Mouse (Mus musculus): ENCODE data around the gene Olfr1509. TPM values are rescaled to one million over a fixed set of nuclear protein-coding genes. Genes with fewer than 3 reads are reported as not detected.
"Not testable (repeated sequence)": the region's sequence is repeated elsewhere in the genome, so short reads cannot be mapped to it uniquely, and the experiment has no call there.

Gene Olfr1509
- polyA plus RNA-seq (2015; fragmentation: Nextera tagmentation; extraction: Ambion mirVana): not detected in 2 replicates

DNA sequence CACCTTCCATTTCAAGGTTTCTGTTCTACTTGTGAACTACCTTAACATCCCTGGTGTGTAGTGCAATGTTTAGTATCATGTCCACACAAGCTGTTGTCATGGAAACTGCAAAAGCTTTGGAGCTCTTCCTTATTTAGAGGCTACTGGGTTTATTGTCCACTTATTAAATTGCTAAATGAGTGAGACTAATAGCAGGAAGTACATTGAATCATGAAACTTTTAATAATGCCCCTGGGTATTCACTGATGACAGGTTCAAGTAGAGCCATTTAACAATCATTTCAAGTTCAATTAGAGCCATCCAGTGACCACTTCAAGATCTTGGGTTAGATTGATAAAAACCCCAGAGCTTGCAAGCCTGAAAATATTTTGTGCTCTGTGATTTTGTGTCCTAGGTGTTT is at the start of gene Olfr1509:
TSS of gene Olfr1509 (plus strand) at position 301 of the 400 bp plus-strand sequence.
- Histone ChIP-seq H3K9ac (no peak within 1 kb of the TSS), H3K36me3 (no peaks in the 10 kb centered on the region), H3K4me3 (no peak within 1 kb of the TSS), H3K4me2 (no peak within 1 kb of the TSS), H3K27me3 (no peaks in the 10 kb centered on the region), H3K27ac (no peak within 1 kb of the TSS), H3K4me1 (replicated peaks) (no peaks in the 10 kb centered on the region), H3K9me3 (no peaks in the 10 kb centered on the region)
- ATAC-seq (ENCODE audit: low FRiP score): no peak

DNA sequence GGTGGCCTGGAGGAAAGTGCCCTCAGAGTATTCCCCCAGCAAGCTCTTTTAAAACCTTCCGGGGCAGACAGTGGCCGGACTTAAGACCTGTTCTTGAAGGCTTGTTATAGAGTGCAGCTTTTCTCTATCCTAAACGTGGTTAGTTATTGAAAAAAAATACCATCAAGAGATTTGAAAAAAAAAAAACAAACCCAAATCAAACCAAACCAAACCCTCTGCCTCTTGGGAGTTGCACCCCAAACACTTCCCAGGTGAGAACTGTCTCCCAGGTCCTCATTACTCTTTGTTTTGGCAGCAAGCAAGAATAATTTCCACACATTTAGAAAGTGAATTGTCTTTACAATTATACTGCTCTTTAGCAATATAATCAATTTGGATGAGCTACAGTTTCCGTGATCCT is 45.5 kb upstream of the Olfr1509 start, which contains the start of gene Olfr1511:
TSS of gene Olfr1511 (minus strand) at position 101 of the 400 bp plus-strand sequence.
- no peak within 1 kb of the TSS for H3K4me3 ChIP-seq
- no peak within 1 kb of the TSS for H3K9ac ChIP-seq
- H3K4me1 ChIP-seq (replicated peaks): no peaks in the 10 kb centered on the region
- 80% methylated on average over 4 of the region's 4 CpGs for WGBS
- no peak within 1 kb of the TSS for H3K27ac ChIP-seq
- H3K4me2 ChIP-seq: no peak within 1 kb of the TSS
- no peak for ATAC-seq (ENCODE audit: low FRiP score)
- no peaks in the 10 kb centered on the region for H3K36me3 ChIP-seq
- no peaks in the 10 kb centered on the region for H3K9me3 ChIP-seq
- H3K27me3 ChIP-seq: no peaks in the 10 kb centered on the region

DNA sequence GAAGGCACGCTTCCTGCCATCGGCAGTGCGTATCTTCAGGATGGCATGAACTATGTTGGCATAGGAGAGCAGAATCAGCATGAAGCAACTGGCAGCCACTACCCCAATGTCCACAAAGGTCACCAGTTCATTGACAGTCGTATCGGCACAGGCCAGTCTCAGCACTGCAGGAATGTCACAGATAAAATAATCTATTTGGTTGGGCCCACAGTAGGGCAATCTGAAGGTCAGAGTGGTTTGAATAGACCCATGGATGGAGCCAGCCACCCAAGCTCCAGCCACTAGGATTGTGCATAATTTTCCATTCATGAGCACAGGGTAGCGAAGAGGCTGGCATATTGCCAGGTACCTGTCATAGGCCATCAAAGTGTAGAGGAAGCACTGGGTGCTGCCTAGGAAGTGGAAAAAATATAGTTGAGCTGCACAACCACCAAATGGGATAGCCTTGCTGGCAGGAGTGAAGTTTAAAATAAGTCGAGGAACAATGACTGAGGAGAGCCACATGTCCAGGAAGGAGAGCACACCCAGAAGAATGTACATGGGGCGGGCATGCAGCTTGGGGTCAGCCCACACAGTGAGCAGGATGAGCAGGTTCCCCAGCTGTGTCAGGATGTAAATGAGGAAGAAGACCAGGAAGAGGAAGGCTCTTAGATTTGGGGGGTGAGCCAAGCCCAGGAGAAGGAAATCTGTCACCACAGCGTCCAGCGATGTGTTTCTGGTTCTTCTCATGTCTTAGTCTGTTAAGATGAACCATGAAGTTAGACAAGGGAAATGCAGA is 32.5 kb upstream of the Olfr1509 start:
- not testable (repeated sequence) for H3K27ac ChIP-seq; ATAC-seq (ENCODE audit: low FRiP score); H3K4me2 ChIP-seq; H3K27me3 ChIP-seq; H3K36me3 ChIP-seq; H3K9me3 ChIP-seq; H3K4me1 ChIP-seq (replicated peaks); H3K4me3 ChIP-seq; H3K9ac ChIP-seq
- 75% methylated on average over 7 of the region's 10 CpGs for WGBS

DNA sequence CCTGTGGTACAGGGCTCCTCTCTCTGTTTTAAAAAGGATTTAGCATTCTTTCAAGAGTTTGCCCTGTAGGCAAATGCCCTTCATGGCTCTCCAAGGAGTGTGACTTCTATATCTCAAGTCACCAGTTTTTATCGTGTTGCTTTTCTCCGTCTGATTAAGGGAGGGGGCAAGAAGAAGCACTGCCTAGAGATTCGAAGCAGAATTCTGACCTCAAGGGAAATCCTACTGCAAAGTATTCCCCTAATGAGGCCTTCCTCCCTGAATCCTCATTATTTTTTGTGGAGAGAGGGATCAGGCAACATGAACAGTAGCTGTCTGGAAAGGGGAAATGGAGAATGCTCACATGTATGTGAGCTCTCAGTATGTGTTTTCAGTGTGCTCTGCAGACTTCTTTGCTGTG is 28.5 kb upstream of the Olfr1509 start, which contains the start of gene Olfr1510:
TSS of gene Olfr1510 (minus strand) at position 101 of the 400 bp plus-strand sequence.
- Histone ChIP-seq H3K4me1 (replicated peaks) (no peaks in the 10 kb centered on the region), H3K36me3 (no peaks in the 10 kb centered on the region), H3K4me3 (no peak within 1 kb of the TSS), H3K9me3 (no peaks in the 10 kb centered on the region), H3K9ac (no peak within 1 kb of the TSS), H3K27ac (no peak within 1 kb of the TSS), H3K27me3 (no peaks in the 10 kb centered on the region), H3K4me2 (no peak within 1 kb of the TSS)
- 91% methylated on average over 3 of the region's 3 CpGs for WGBS
- ATAC-seq (ENCODE audit: low FRiP score): no peak

DNA sequence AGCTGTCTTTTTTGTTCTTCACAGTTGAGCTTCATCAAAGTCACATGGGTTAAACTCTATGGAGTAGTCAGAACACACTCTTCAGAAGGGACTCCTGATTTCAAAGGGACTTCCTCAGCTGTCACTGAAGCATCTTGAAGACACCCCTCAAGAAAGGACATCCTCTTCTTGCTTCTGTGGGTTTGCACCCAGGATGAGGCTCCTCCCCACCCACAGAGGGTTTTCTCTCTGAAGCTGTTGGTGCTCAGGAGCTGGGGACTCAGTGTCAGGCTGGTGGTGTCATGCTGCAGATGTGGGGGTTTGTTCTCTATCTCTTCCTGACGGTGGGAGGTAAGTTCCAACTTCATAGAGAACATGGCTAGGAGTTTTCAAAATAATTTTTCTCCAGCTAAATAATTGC is 15.1 kb upstream of the Olfr1509 start:
- no peak overlapping the region for H3K4me2 ChIP-seq
- no peak overlapping the region for H3K4me3 ChIP-seq
- no peaks in the 10 kb centered on the region for H3K36me3 ChIP-seq
- no peaks in the 10 kb centered on the region for H3K9me3 ChIP-seq
- no peak overlapping the region for H3K9ac ChIP-seq
- H3K27ac ChIP-seq: no peak overlapping the region
- 91% methylated on average over 1 of the region's 1 CpGs for WGBS
- ATAC-seq (ENCODE audit: low FRiP score): no peak
- H3K4me1 ChIP-seq (replicated peaks): no peaks in the 10 kb centered on the region
- H3K27me3 ChIP-seq: no peaks in the 10 kb centered on the region

DNA sequence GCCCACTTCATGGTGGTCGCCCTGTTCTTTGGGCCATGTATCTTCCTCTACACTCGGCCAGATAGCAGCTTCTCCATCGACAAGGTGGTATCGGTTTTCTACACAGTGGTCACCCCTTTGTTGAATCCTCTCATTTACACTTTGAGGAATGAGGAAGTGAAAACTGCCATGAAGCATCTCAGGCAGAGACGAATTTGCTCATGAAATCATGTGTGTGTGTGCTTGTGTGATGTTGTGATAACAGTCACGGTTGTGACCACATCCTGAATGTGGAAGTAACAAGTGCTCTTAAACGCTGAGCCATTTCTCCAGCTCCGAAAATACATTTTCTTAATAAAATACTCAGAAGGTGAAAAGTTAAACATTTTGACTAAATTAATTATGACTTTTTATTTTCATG is 8.3 kb downstream of the Olfr1509 start:
- Histone ChIP-seq H3K27me3 (no peaks in the 10 kb centered on the region), H3K4me3 (no peak overlapping the region), H3K4me1 (replicated peaks) (no peaks in the 10 kb centered on the region), H3K9me3 (no peaks in the 10 kb centered on the region), H3K27ac (no peak overlapping the region), H3K4me2 (no peak overlapping the region), H3K9ac (no peak overlapping the region), H3K36me3 (no peaks in the 10 kb centered on the region)
- ATAC-seq (ENCODE audit: low FRiP score): no peak
- WGBS: 91% methylated on average over 8 of the region's 8 CpGs

DNA sequence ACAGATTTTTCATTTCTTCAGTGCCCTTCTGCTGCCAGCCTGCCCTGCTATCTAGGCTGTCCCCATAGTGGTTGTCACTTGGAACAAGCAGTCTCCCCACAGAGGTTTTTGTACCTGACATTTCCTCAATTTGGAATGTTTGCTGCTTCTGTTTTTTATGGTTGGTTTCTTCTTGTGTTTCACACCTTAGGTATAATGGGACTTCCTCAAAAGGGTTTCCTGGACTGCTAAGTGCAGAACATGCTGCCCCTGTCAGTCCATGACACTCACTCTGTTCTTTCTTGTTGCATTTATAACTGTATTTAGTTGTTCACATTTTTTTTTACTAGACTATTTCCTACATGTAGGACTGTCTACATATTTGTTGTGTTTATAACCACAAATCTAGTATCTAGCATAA is 19.1 kb downstream of the Olfr1509 start:
- Histone ChIP-seq H3K9ac (no peak overlapping the region), H3K4me2 (no peak overlapping the region), H3K27me3 (no peaks in the 10 kb centered on the region), H3K4me1 (replicated peaks) (no peaks in the 10 kb centered on the region), H3K36me3 (no peaks in the 10 kb centered on the region), H3K27ac (no peak overlapping the region), H3K9me3 (no peaks in the 10 kb centered on the region), H3K4me3 (no peak overlapping the region)
- no peak for ATAC-seq (ENCODE audit: low FRiP score)

DNA sequence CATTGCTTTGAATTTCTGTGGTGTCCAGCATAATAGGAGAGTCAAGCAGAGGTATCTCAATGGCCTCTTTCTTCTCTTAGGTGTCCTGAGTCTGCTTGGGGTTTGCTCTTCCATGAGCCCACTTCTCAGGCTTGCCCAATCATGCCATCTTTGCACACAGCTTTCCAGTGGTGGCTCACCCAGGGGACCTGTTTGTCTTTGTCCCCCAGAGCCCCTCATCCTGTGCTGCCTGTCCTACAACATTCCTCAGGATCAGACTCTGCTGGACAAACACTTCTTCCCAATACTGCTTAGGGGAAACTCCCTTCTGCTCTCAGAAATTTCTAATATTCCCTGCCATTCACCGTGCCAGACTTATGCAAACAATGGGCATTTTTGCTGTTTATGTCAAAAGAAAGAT is 22.9 kb downstream of the Olfr1509 start:
- ATAC-seq (ENCODE audit: low FRiP score): no peak

DNA sequence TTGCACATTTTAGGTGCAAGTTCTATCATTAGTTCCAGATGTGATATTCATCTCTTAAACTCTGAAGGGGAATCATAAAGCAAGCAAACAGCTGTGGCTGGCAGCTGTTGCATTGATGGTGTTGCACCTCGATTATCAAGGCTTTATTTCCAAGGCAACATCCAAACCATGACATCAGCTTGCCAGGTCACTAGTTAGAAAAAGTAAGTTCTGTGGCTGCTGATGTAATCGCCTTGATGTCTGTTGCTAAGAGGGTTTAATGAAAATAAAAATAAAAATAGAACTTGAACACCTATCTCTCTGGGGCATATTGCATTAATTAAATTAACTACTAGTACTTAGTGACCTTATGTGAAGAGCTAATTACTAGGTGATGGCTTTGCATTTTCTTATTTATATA is 24.6 kb downstream of the Olfr1509 start, which contains the start of gene Olfr1508:
TSS of gene Olfr1508 (minus strand) at position 101 of the 400 bp plus-strand sequence.
- WGBS: 72% methylated on average over 2 of the region's 2 CpGs
- no peaks in the 10 kb centered on the region for H3K36me3 ChIP-seq
- no peaks in the 10 kb centered on the region for H3K27me3 ChIP-seq
- no peaks in the 10 kb centered on the region for H3K9me3 ChIP-seq
- no peak for ATAC-seq (ENCODE audit: low FRiP score)
- H3K4me1 ChIP-seq (replicated peaks): no peaks in the 10 kb centered on the region
- H3K27ac ChIP-seq: no peak within 1 kb of the TSS
- H3K9ac ChIP-seq: no peak within 1 kb of the TSS
- H3K4me2 ChIP-seq: no peak within 1 kb of the TSS
- no peak within 1 kb of the TSS for H3K4me3 ChIP-seq

More for the DNA sequence above, 22.9 kb downstream of the Olfr1509 start:
- H3K27ac ChIP-seq: no peak overlapping the region
- no peak overlapping the region for H3K4me3 ChIP-seq
- no peaks in the 10 kb centered on the region for H3K9me3 ChIP-seq
- H3K4me2 ChIP-seq: no peak overlapping the region
- WGBS: 83% methylated on average over 1 of the region's 1 CpGs
- H3K36me3 ChIP-seq: no peaks in the 10 kb centered on the region
- no peak overlapping the region for H3K9ac ChIP-seq
- H3K27me3 ChIP-seq: no peaks in the 10 kb centered on the region
- H3K4me1 ChIP-seq (replicated peaks): no peaks in the 10 kb centered on the region

DNA sequence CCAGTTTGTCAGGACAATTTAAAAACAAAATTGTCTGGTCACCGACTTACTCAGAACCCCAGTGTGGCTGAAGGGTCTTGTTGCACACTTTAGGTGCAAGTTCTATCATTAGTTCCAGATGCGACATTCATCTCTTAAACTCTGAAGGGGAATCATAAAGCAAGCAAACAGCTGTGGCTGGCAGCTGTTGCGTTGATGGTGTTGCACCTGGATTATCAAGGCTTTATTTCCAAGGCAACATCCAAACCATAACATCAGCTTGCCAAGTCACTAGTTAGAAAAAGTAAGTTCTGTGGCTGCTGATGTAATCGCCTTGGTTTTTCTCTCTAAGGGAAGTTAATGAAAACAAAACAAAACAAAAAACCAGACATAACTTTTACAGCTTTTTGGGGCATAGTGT is 52.7 kb downstream of the Olfr1509 start, which contains the start of gene Olfr1507:
TSS of gene Olfr1507 (minus strand) at position 234 of the 400 bp plus-strand sequence.
- no peaks in the 10 kb centered on the region for H3K27me3 ChIP-seq
- no peak for ATAC-seq (ENCODE audit: low FRiP score)

More for the DNA sequence above, 52.7 kb downstream of the Olfr1509 start, which contains the start of gene Olfr1507:
- no peak within 1 kb of the TSS for H3K9ac ChIP-seq
- WGBS: 87% methylated on average over 4 of the region's 4 CpGs
- H3K4me3 ChIP-seq: no peak within 1 kb of the TSS
- no peaks in the 10 kb centered on the region for H3K4me1 ChIP-seq (replicated peaks)
- no peaks in the 10 kb centered on the region for H3K9me3 ChIP-seq
- H3K4me2 ChIP-seq: no peak within 1 kb of the TSS
- no peak within 1 kb of the TSS for H3K27ac ChIP-seq
- no peaks in the 10 kb centered on the region for H3K36me3 ChIP-seq

Other genes with a start within 250 kb of the Olfr1509 start
- 55.0 and 57.1 TPM in 2 replicates for gene Supt16, start 245.6 kb upstream of the Olfr1509 start, polyA plus RNA-seq (2015; fragmentation: Nextera tagmentation; extraction: Ambion mirVana)
- gene Chd8, start 185.2 kb upstream of the Olfr1509 start, polyA plus RNA-seq (2015; fragmentation: Nextera tagmentation; extraction: Ambion mirVana): 42.4 and 43.8 TPM in 2 replicates
- 55.5 and 59.6 TPM in 2 replicates for gene Tox4, start 163.8 kb upstream of the Olfr1509 start, polyA plus RNA-seq (2015; fragmentation: Nextera tagmentation; extraction: Ambion mirVana)
- gene Rab2b, start 163.4 kb upstream of the Olfr1509 start, polyA plus RNA-seq (2015; fragmentation: Nextera tagmentation; extraction: Ambion mirVana): 57.4 and 61.8 TPM in 2 replicates
- gene Mettl3, start 137.9 kb upstream of the Olfr1509 start, polyA plus RNA-seq (2015; fragmentation: Nextera tagmentation; extraction: Ambion mirVana): 48.1 and 51.5 TPM in 2 replicates
- 46.2 and 49.5 TPM in 2 replicates for gene Sall2, start 114.2 kb upstream of the Olfr1509 start, polyA plus RNA-seq (2015; fragmentation: Nextera tagmentation; extraction: Ambion mirVana)
- gene Olfr1513, start 86.6 kb upstream of the Olfr1509 start, polyA plus RNA-seq (2015; fragmentation: Nextera tagmentation; extraction: Ambion mirVana): not detected in 2 replicates
- gene Olfr1512, start 63.8 kb upstream of the Olfr1509 start, polyA plus RNA-seq (2015; fragmentation: Nextera tagmentation; extraction: Ambion mirVana): 0.12 and 0.21 TPM in 2 replicates
- gene Olfr1511, start 45.6 kb upstream of the Olfr1509 start, polyA plus RNA-seq (2015; fragmentation: Nextera tagmentation; extraction: Ambion mirVana): 0.18 and 0.87 TPM in 2 replicates
- gene Olfr1510, start 28.6 kb upstream of the Olfr1509 start, polyA plus RNA-seq (2015; fragmentation: Nextera tagmentation; extraction: Ambion mirVana): not detected in 2 replicates
- not detected in 2 replicates for gene Olfr1508, start 24.5 kb downstream of the Olfr1509 start, polyA plus RNA-seq (2015; fragmentation: Nextera tagmentation; extraction: Ambion mirVana)
- not detected in 2 replicates for gene Olfr1507, start 52.8 kb downstream of the Olfr1509 start, polyA plus RNA-seq (2015; fragmentation: Nextera tagmentation; extraction: Ambion mirVana)